Mouse (Mus musculus): Measurements from ENCODE around the gene Gm12166. TPM values are rescaled to one million over a fixed set of nuclear protein-coding genes. Genes with fewer than 3 reads are reported as not detected.

Gene Gm12166
- total RNA-seq, 4 experiments from 2014 or later = 3.3 to 5.9 (median 4.4) TPM

DNA sequence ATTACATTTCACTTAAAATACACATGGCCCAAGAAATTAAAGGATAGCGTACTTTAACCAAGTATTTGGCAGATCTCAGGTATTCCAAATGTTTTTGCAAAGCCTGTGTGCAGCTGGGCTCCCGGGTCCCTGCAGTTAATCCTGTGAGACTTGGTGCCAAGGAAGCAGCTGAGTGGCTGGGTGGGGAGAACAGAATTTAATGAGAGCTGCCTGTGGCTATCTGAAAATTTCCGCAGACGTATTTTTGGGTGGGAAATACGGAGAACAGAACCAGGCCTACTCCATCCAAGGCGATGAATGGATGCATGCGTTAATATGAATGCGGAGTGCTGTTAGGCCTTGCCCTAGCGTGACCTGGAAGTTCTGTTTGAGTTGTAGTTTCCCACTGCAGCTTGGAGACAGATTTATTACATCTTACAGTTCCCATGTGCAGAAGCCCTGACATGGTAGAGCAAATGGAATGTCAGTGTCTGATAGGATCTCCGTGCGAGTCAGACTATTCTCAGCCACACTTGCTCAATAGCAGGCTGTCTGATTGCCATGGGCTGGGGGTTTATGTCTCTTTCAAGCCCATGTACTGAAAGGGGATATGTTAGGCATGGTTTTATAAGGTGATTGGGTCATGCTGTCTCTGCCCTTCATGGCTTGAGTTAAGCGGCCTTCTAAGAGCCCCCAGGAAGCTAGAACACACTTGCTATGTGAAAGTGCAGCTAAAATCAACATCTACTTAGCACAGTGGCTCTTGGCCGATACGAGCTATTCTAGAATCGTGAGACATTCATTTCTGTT, 21.1 kb upstream of the Gm12166 start:
- no peak for DNase-seq

GRCm38 (mm10) chr11:46072466-46073060, 20.4 kb upstream of the Gm12166 start:
- no peak for DNase-seq

GRCm38 (mm10) chr11:46070789-46071188, 18.7 kb upstream of the Gm12166 start:
- no peak for DNase-seq

GRCm38 (mm10) chr11:46070161-46070560, 18.0 kb upstream of the Gm12166 start:
- no peak for DNase-seq

DNA sequence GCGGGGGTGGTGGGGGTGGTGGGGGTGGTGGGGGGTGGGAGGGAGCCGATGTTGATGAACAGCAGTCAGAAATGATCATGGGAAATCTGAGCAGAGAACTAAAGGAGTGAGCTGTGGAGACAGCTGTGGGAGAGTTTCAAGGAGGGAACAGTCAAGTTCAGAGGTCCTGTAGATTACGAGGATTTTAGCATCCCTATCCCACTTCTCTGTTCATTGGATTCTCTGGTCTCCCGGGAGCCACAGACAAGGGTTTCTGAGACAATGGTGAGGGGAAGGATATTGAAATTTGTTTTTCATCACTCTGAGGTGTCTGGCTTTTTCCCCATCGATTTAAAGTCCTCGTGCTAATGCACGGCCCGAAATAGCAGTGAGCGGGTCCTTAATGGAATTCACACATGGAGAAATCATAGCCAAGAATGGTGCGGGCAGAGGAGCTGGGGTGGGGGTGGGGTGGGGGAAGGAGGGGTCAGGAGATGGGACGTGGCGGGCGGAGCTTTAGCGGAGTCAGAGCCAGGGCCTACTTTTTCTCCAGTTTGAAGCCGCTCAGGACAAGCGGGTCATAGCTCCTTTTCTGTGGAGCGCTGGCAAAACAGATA, 17.4 kb upstream of the Gm12166 start:
- no peak for DNase-seq

GRCm38 (mm10) chr11:46068756-46069407, 16.8 kb upstream of the Gm12166 start:
- DNase-seq = no peak

DNA sequence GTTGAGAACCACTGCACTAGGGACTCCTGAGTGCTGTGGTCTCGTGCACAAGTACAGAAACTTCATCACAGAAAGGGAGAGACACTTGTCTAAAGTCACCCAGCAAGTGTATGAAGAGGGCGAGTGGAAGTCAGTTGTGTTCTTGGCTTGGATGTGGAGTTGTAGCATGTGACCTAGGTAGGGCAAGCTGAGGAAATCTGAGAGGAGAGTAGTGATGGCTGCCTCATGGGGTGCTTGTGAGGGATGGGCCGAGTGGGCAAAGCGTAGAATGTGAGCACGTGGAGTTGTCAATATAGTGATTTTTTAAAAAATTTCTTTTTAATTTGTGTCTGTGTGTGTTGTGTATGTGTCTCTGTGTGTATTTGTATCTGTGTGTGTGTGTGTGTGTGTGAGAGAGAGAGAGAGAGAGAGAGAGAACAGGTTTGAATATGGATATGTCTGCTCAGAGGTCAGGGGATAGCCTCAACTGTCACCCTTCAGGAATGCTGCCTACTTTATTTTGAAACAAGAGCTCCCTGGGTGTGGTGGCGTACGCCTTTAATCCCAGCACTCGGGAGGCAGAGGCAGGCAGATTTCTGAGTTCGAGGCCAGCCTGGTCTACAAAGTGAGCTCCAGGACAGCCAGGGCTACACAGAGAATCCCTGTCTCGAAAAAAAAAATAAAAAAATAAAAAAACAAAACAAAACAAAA, 15.4 kb upstream of the Gm12166 start:
- DNase-seq = no peak

DNA sequence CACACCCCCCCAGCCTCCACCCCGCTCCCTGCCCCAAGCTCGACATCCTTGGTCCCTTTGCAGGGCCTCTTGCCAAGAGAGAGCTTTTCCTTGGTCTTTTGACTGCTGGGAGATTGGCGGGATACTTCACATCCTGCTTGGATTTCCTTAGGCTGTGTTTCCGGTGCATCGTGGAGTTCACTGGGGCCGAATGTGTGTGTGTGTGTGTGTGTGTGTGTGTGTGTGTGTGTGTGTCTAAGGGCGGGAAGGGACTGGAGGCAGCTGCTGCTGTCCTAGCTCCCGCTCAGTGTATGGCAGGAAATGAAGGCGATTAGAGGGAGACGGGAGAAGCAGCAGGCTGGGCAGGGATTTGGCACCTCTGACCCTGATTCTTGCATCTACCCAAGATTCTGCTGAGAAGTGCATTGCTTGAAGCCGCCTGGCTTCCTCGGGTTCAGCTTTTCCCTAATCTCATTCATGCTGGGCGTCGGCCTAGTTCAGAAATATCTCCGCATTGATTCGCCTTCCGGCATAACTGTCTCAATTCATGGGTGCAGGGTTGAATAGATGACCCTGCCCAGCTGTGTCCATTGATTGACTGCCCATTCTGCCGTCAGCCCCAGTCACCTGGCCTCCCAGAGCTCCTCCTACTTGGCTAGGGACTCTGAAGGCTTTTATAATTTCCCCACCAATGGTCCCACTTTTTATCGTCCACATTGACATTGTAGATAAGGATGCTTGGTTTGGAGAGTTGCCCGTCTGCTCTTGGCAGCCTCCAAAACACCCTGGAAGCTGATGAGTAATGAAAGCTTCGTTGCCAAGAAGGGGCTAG, 13.3 kb upstream of the Gm12166 start:
- peak; percentile 86 for DNase-seq

DNA sequence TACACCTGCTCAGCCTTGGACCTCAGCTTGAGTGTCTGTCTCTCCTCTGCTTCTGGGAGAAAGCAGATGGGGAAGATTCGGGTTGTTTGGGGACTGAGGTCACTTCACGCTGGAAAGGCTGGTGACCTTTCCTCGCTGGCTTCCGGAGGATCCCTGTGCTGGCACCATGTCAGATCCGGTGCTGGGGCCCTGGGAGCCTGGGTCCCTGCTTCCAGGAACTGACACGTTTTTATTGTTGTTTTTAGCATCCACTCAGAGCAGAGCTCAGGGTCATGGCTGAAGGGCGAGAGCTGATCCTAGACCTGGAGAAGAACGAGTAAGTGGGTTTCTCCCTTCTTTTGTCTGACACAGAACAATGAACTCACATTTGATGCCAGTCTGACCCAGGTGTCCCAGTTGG, 12.6 kb upstream of the Gm12166 start:
- DNase-seq = peak; percentile 45

- no peak for DNase-seq
Observed at GRCm38 (mm10) chr11:46062993-46063731, 11.0 kb upstream of the Gm12166 start.

DNA sequence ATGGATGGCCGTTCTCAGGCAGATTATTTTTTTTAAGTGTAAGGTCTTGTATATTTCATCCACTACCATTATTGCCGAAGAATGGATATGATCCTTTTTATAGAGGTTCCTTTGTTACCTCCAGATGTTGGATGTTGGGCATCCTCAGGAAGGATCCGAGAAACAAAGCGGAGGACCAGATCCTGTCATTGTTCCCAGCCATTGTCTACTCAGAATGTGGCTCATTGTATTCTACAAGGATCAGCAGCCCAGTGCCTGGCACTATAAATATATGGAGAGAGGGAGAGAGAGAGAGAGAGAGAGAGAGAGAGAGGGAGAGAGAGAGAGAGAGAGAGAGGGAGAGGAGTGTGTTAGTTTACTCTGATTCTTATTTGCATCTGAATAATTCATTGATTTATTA, 10.4 kb upstream of the Gm12166 start:
- no peak for DNase-seq

DNA sequence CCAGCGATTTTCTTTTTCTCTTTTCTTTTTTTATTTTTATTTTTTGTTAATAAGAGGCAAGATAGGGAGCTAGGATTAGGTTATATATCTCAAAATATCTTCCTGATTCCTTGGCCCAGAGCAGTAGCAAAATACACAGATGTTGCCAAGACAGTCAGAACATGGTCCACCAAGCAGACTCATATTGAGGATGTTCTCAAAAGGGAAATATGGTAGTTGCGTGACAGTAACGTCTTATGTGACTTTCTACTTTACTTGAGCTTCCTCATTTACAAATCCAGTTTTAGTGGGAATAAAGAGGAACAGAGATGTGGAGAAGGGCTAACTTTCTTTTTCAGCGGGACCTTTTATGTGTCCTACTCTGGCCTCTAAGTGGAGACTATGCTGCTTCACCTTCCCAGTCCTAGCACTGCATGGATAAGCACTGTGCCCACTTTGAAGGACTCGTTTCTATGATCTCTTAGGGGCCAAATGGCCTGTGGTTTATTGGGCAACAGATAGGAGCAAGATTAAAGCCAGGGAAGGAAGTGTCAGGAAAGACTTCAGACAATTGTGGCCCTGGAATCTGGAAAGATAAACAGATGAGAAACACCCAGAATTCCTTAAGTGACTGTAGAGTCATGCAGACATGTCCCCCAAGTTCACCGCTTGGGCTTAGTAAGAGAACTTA, 9.8 kb upstream of the Gm12166 start:
- no peak for DNase-seq

GRCm38 (mm10) chr11:46060651-46061020, 8.5 kb upstream of the Gm12166 start:
- no peak for DNase-seq

- no peak for DNase-seq
Observed at GRCm38 (mm10) chr11:46059887-46060650, 7.9 kb upstream of the Gm12166 start.

DNA sequence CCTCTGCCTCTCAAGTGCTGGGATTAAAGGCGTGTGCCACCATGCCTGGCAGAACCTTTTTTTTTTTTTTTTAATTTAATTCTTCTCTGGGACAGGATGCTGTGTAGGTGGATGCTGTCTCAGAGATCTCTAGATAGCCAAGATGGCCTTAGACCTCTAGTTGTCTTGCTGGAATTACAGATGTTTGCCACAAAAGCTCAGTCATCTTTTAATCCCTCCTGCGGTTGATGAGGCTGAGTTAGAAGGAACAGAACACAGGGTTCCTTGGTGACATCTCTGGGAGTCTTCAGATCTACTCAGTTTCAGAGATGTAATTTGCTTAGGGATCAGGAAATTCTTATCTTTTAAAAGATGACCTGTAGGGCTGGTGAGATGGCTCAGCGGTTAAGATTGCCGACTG, 6.8 kb upstream of the Gm12166 start:
- DNase-seq = no peak

GRCm38 (mm10) chr11:46058011-46058410, 5.9 kb upstream of the Gm12166 start:
- DNase-seq = no peak

GRCm38 (mm10) chr11:46056770-46057411, 4.8 kb upstream of the Gm12166 start:
- DNase-seq = no peak

- no peak for DNase-seq
Observed at GRCm38 (mm10) chr11:46055896-46056769, 4.0 kb upstream of the Gm12166 start, which contains the start of gene Adam19. Gene Adam19, plus strand, starts transcription at chr11:46055992.

Measured in adrenal gland, adult 8-10 months (tissue).